Mouse (Mus musculus) intestine, embryonic 14.5 days (tissue): Measurements from ENCODE around the gene Btbd6. TPM values are rescaled to one million over a fixed set of nuclear protein-coding genes. Genes with fewer than 3 reads are reported as not detected.

ENCODE experiments used
- ATAC-seq: fragments of 200-750 bp; cut with Nextera tagmentation; replicated peaks from 2 replicates; pipeline ENCODE4 v1.8.0; 2017; ENCODE audit warnings: low read depth, moderate number of reproducible peaks, moderate TSS enrichment, moderate library complexity; ENCODE audit not compliant: low FRiP score, low TSS enrichment
- DNase-seq: peaks from one replicate; pipeline ENCODE4 v3.0.0-alpha.2; 2018; ENCODE audit warnings: low spot score
- H3K27ac ChIP-seq: fragments of 300-500 bp; sonication (generic); 2 replicates; pipeline ENCODE4 v1.5.1; 2014; ENCODE audit warnings: low read depth, mild to moderate bottlenecking, control low read depth
- H3K27me3 ChIP-seq: fragments of 300-500 bp; sonication (generic); replicated peaks from 2 replicates; pipeline ENCODE4 v1.6.1; 2014; ENCODE audit warnings: low read length, control low read depth; ENCODE audit not compliant: control insufficient read depth, insufficient read depth
- H3K36me3 ChIP-seq: fragments of 300-500 bp; sonication (generic); 2 replicates; pipeline ENCODE4 v1.6.1; 2014; ENCODE audit warnings: low read length, control low read depth; ENCODE audit not compliant: control insufficient read depth, insufficient read depth
- H3K4me1 ChIP-seq: fragments of 300-500 bp; sonication (generic); replicated peaks from 2 replicates; pipeline ENCODE4 v1.6.1; 2014; ENCODE audit warnings: low read length, control low read depth, mixed read lengths; ENCODE audit not compliant: control insufficient read depth, insufficient read depth
- H3K4me2 ChIP-seq: fragments of 300-500 bp; sonication (generic); 2 replicates; pipeline ENCODE4 v1.6.1; 2014; ENCODE audit warnings: low read length
- H3K4me3 ChIP-seq: fragments of 300-500 bp; sonication (generic); 2 replicates; pipeline ENCODE4 v1.5.1; 2014; ENCODE audit warnings: low read depth, low read length, control low read depth, mixed read lengths
- H3K9ac ChIP-seq: fragments of 300-500 bp; sonication (generic); 2 replicates; pipeline ENCODE4 v1.6.1; 2014; ENCODE audit warnings: mild to moderate bottlenecking, low read length
- H3K9me3 ChIP-seq: fragments of 300-500 bp; sonication (generic); 2 replicates; pipeline ENCODE4 v1.6.1; 2016; ENCODE audit warnings: low read length, control low read depth; ENCODE audit not compliant: control insufficient read depth
- WGBS: fragments of 180-500 bp; shearing (Covaris S2); extraction: QIAGEN DNeasy Blood & Tissue Kit; methylation state at CpG from one replicate; pipeline ENCODE4 v1.1.7; 2014; 5-methylcytosine and 5-hydroxymethylcytosine counted together
- polyA plus RNA-seq: library from polyadenylated mRNA; unstranded; fragments of >200 nt; fragmentation: Nextera tagmentation; extraction: Ambion mirVana; gene quantifications from 2 replicates; pipeline ENCODE4 v1.2.1, GENCODE M21; 2014

Gene Btbd6
- polyA plus RNA-seq, 1 experiment from 2014 or later, result 21.7 TPM

- no peaks in the 10 kb centered on the region for H3K9me3 ChIP-seq
- H3K4me2 ChIP-seq, result no peak overlapping the region
- no peaks in the 10 kb centered on the region; the same call in 1 of the 2 replicates for H3K4me1 ChIP-seq
- no peak overlapping the region for H3K27ac ChIP-seq
- 32% methylated on average over 4 of the region's 4 CpGs for WGBS
- H3K27me3 ChIP-seq, result no peaks in the 10 kb centered on the region
- no peak for ATAC-seq
- DNase-seq, result no peak
- no peak overlapping the region for H3K4me3 ChIP-seq
- no peaks in the 10 kb centered on the region for H3K36me3 ChIP-seq
- no peak overlapping the region for H3K9ac ChIP-seq
These were observed 28.7 kb downstream of the Btbd6 start for GRCm38 (mm10) chr12:113004993-113005392.

GRCm38 (mm10) chr12:113011702-113012360, 35.5 kb downstream of the Btbd6 start:
- Histone ChIP-seq H3K4me3 (no peak overlapping the region), H3K27me3 (no peaks in the 10 kb centered on the region), H3K4me2 (no peak overlapping the region), H3K4me1 (peaks cover 18% of the 10 kb centered on the region), H3K9ac (no peak overlapping the region), H3K27ac (no peak overlapping the region), H3K36me3 (no peaks in the 10 kb centered on the region), H3K9me3 (no peaks in the 10 kb centered on the region)
- ATAC-seq (no peak), DNase-seq (no peak)
- WGBS, result 89% methylated on average over 6 of the region's 6 CpGs

GRCm38 (mm10) chr12:113012443-113012842, 36.2 kb downstream of the Btbd6 start:
- H3K9me3 ChIP-seq, result no peaks in the 10 kb centered on the region
- H3K27ac ChIP-seq, result peak overlapping the region; percentile 88
- peaks cover 18% of the 10 kb centered on the region for H3K4me1 ChIP-seq
- no peak for ATAC-seq
- H3K4me2 ChIP-seq, result no peak overlapping the region
- no peak overlapping the region for H3K9ac ChIP-seq
- no peak for DNase-seq
- H3K27me3 ChIP-seq, result no peaks in the 10 kb centered on the region
- no peaks in the 10 kb centered on the region for H3K36me3 ChIP-seq
- no peak overlapping the region for H3K4me3 ChIP-seq
- WGBS, result 84% methylated on average over 5 of the region's 5 CpGs

GRCm38 (mm10) chr12:113013021-113013491, 36.8 kb downstream of the Btbd6 start:
- DNase-seq, result peak; percentile 61
- H3K9me3 ChIP-seq, result no peaks in the 10 kb centered on the region
- H3K36me3 ChIP-seq, result no peaks in the 10 kb centered on the region
- 58% methylated on average over 3 of the region's 3 CpGs for WGBS
- no peak overlapping the region for H3K4me3 ChIP-seq
- H3K4me2 ChIP-seq, result peak overlapping the region; percentile 74
- peaks cover 18% of the 10 kb centered on the region for H3K4me1 ChIP-seq
- no peaks in the 10 kb centered on the region for H3K27me3 ChIP-seq
- no peak for ATAC-seq
- H3K27ac ChIP-seq, result peak overlapping the region; percentile 88
- 0 out of 2 replicates have a peak overlapping the region, but pooled peaks have one; percentile 25 for H3K9ac ChIP-seq

- ATAC-seq (peak; percentile 95), DNase-seq (peak; percentile 93)
- Histone ChIP-seq H3K4me1 (peaks cover 18% of the 10 kb centered on the region), H3K36me3 (no peaks in the 10 kb centered on the region), H3K9ac (peak within 1 kb of the TSS; percentile 81), H3K4me3 (peak within 1 kb of the TSS; percentile 91), H3K4me2 (peak within 1 kb of the TSS; percentile 74), H3K27ac (peak within 1 kb of the TSS; percentile 88), H3K27me3 (no peaks in the 10 kb centered on the region), H3K9me3 (no peaks in the 10 kb centered on the region)
- 3% methylated on average over 58 of the region's 85 CpGs for WGBS
These were observed 37.6 kb downstream of the Btbd6 start, which contains the start of gene Pacs2 for GRCm38 (mm10) chr12:113013604-113014558. TSS of gene Pacs2 (plus strand) at chr12:113014508.

- ATAC-seq (peak; percentile 65; the same call in 1 of the 2 replicates), DNase-seq (peak; percentile 82)
- Histone ChIP-seq H3K4me3 (peak overlapping the region; percentile 91), H3K4me1 (peaks cover 18% of the 10 kb centered on the region), H3K27ac (peak overlapping the region; percentile 64; the same call in 1 of the 2 replicates), H3K36me3 (no peaks in the 10 kb centered on the region), H3K9me3 (no peaks in the 10 kb centered on the region), H3K27me3 (no peaks in the 10 kb centered on the region), H3K9ac (peak overlapping the region; percentile 79), H3K4me2 (peak overlapping the region; percentile 74)
- WGBS, result under 1% methylated on average over 56 of the region's 64 CpGs
These were observed 38.6 kb downstream of the Btbd6 start for GRCm38 (mm10) chr12:113014561-113015556.

- H3K9ac ChIP-seq, result no peak overlapping the region
- peaks cover 5% of the 10 kb centered on the region; the same call in 1 of the 2 replicates for H3K36me3 ChIP-seq
- no peak overlapping the region for H3K4me3 ChIP-seq
- DNase-seq (no peak), ATAC-seq (no peak)
- H3K27ac ChIP-seq, result no peak overlapping the region
- peak overlapping the region; percentile 74 for H3K4me2 ChIP-seq
- no peaks in the 10 kb centered on the region for H3K27me3 ChIP-seq
- peaks cover 18% of the 10 kb centered on the region for H3K4me1 ChIP-seq
- WGBS, result 77% methylated on average over 4 of the region's 4 CpGs
- no peaks in the 10 kb centered on the region for H3K9me3 ChIP-seq
These were observed 39.7 kb downstream of the Btbd6 start for GRCm38 (mm10) chr12:113015956-113016355.
